Mouse (Mus musculus) liver, embryonic 14.5 days (tissue): ENCODE results near the gene Slc44a1.

Source experiments
- CTCF ChIP-seq: IDR thresholded peaks from 2 replicates; pipeline ENCODE4 v1.5.1; 2016; ENCODE audit warnings: antibody characterized with exemption, low read depth, control low read depth
- EP300 ChIP-seq: IDR thresholded peaks from 2 replicates; pipeline ENCODE4 v1.6.1; 2016; ENCODE audit warnings: antibody characterized with exemption, low read depth

- TF ChIP-seq CTCF = no peak
- no peak for TF ChIP-seq EP300
These were observed 80.8 kb downstream of the Slc44a1 start for GRCm38 (mm10) chr4:53521028-53521427.
